ENCODE assay signal across 16 mouse cellular contexts in the genomic region with DNA sequence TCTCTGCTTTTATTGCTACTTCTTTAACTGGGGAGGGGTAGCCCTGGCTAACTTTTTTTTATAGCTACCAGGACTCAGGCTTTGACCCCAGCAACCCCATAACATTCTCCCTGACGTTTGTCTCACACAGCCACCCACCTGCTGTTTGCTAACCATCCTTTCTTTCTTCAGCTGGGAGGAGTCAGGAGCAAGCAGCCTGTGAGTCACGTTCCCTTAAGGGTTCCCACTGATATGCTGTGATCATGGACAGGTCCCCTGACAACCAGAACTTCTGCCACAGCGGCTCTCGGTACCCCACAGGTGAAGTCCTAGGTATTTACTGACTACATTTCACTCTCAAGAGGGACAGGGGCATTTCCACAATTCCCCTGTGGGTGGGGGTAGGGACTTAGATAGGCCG. TPM values are rescaled to one million over a fixed set of nuclear protein-coding genes. Genes with fewer than 3 reads are reported as not detected.
A peak's percentile ranks its signal among the peaks of the same experiment; 100 is the strongest.
DNase-seq lines count a peak whose midpoint lies in the region; ATAC-seq and TF ChIP-seq lines count a peak whose summit lies in the region.
"Had no signal": no experiment of that assay in that cellular context is flagged by ENCODE, and none has a peak within 500 bp of the region (broad histone marks: within the 10 kb centered on the region; RNA-seq: fewer than 3 reads in every experiment).

No protein-coding gene starts in this region.

- no peak for TF ChIP-seq CTCF in liver, postnatal 0 days (IDR thresholded peaks at IDR 0.05; ENCODE audit: low read depth)

- no peaks in the 10 kb centered on the region for H3K9me3 ChIP-seq in forebrain, embryonic 11.5 days (ENCODE audit: control insufficient read depth, low read length)
- H3K9me3 ChIP-seq in forebrain, embryonic 12.5 days, result no peaks in the 10 kb centered on the region
- H3K9me3 ChIP-seq in liver, embryonic 15.5 days (replicated peaks), result no peaks in the 10 kb centered on the region
- no peaks in the 10 kb centered on the region for H3K9me3 ChIP-seq in liver, postnatal 0 days (ENCODE audit: low read length)
- no peaks in the 10 kb centered on the region for H3K9me3 ChIP-seq in intestine, embryonic 15.5 days
- H3K9me3 ChIP-seq: neural tube, embryonic 12.5 days had no signal

- no peak for TF ChIP-seq EP300 in liver, postnatal 0 days (IDR thresholded peaks at IDR 0.05; ENCODE audit: low read depth)

- H3K27me3 ChIP-seq in forebrain, embryonic 11.5 days (ENCODE audit: control insufficient read depth, insufficient read depth, low read length), result no peaks in the 10 kb centered on the region
- no peaks in the 10 kb centered on the region; the same call in 1 of the 2 replicates for H3K27me3 ChIP-seq in forebrain, embryonic 12.5 days
- H3K27me3 ChIP-seq in liver, embryonic 15.5 days, result no peaks in the 10 kb centered on the region
- no peaks in the 10 kb centered on the region for H3K27me3 ChIP-seq in liver, postnatal 0 days (ENCODE audit: insufficient read depth, low read length)
- no peaks in the 10 kb centered on the region for H3K27me3 ChIP-seq in intestine, embryonic 15.5 days (replicated peaks)
- H3K27me3 ChIP-seq: neural tube, embryonic 12.5 days had no signal

- H3K9ac ChIP-seq in forebrain, embryonic 11.5 days (ENCODE audit: low read length), result no peak overlapping the region
- H3K9ac ChIP-seq in forebrain, embryonic 12.5 days, result no peak overlapping the region
- H3K9ac ChIP-seq in liver, embryonic 15.5 days, result no peak overlapping the region
- H3K9ac ChIP-seq in liver, postnatal 0 days (replicated peaks), result no peak overlapping the region
- no peak overlapping the region for H3K9ac ChIP-seq in intestine, embryonic 15.5 days
- H3K9ac ChIP-seq: hindbrain, embryonic 14.5 days; neural tube, embryonic 12.5 days had no signal

- no peaks in the 10 kb centered on the region for H3K36me3 ChIP-seq in forebrain, embryonic 11.5 days (ENCODE audit: control insufficient read depth, insufficient read depth, low read length)
- H3K36me3 ChIP-seq in forebrain, embryonic 12.5 days (replicated peaks), result no peaks in the 10 kb centered on the region
- no peaks in the 10 kb centered on the region for H3K36me3 ChIP-seq in liver, embryonic 15.5 days (replicated peaks)
- H3K36me3 ChIP-seq in liver, postnatal 0 days (replicated peaks; ENCODE audit: insufficient read depth, low read length), result no peaks in the 10 kb centered on the region
- no peaks in the 10 kb centered on the region for H3K36me3 ChIP-seq in intestine, embryonic 15.5 days
- H3K36me3 ChIP-seq: neural tube, embryonic 12.5 days had no signal

- no peak for ATAC-seq in forebrain, embryonic 11.5 days (replicated peaks; ENCODE audit: low FRiP score)
- ATAC-seq in forebrain, embryonic 12.5 days (ENCODE audit: low FRiP score), result no peak
- ATAC-seq in liver, embryonic 15.5 days (ENCODE audit: insufficient read depth), result no peak
- ATAC-seq in liver, postnatal 0 days, result no peak
- no peak for ATAC-seq in intestine, embryonic 15.5 days
- no peak for ATAC-seq in megakaryocyte-erythroid progenitor cell, adult 5-6 weeks (replicated peaks; ENCODE audit: low FRiP score, low TSS enrichment, poor library complexity, severe bottlenecking)
- ATAC-seq: lung, postnatal 0 days had no signal

- no peak overlapping the region for H3K4me3 ChIP-seq in forebrain, embryonic 11.5 days (ENCODE audit: low read depth, low read length)
- H3K4me3 ChIP-seq in forebrain, embryonic 12.5 days (replicated peaks), result no peak overlapping the region
- H3K4me3 ChIP-seq in liver, embryonic 15.5 days (replicated peaks), result no peak overlapping the region
- no peak overlapping the region for H3K4me3 ChIP-seq in liver, postnatal 0 days (ENCODE audit: low read depth, low read length)
- H3K4me3 ChIP-seq in intestine, embryonic 15.5 days (replicated peaks), result no peak overlapping the region
- H3K4me3 ChIP-seq: neural tube, embryonic 12.5 days had no signal

- peak; percentile 39 for DNase-seq in forebrain, embryonic 11.5 days (ENCODE audit: low spot score)
- DNase-seq in liver, postnatal 0 days, result no peak
- DNase-seq in yolk sac, embryonic 10.5 days (ENCODE audit: low spot score), result peak; percentile 26
- no peak for DNase-seq in spleen, adult 12 weeks (ENCODE audit: low spot score)
- DNase-seq: adrenal gland, postnatal 10 days; cerebellum, adult 18-20 months; gastrocnemius, postnatal 10 days; heart, postnatal 10 days; kidney, adult 2 months had no signal

- no peaks in the 10 kb centered on the region for H3K4me1 ChIP-seq in forebrain, embryonic 11.5 days (replicated peaks; ENCODE audit: control insufficient read depth, insufficient read depth, low read length)
- peaks cover 11% of the 10 kb centered on the region for H3K4me1 ChIP-seq in forebrain, embryonic 12.5 days
- H3K4me1 ChIP-seq in liver, embryonic 15.5 days (replicated peaks), result peaks cover 58% of the 10 kb centered on the region
- peaks cover 34% of the 10 kb centered on the region for H3K4me1 ChIP-seq in liver, postnatal 0 days (ENCODE audit: insufficient read depth)
- H3K4me1 ChIP-seq in intestine, embryonic 15.5 days (replicated peaks), result peaks cover 43% of the 10 kb centered on the region

- 65% methylated on average over 5 of the region's 5 CpGs for WGBS in forebrain, embryonic 11.5 days
- 69% methylated on average over 5 of the region's 5 CpGs for WGBS in forebrain, embryonic 12.5 days
- 61% methylated on average over 5 of the region's 5 CpGs for WGBS in liver, embryonic 15.5 days (ENCODE audit: insufficient replicate concordance)
- 56% methylated on average over 5 of the region's 5 CpGs for WGBS in liver, postnatal 0 days (ENCODE audit: insufficient replicate concordance)
- 51% methylated on average over 5 of the region's 5 CpGs for WGBS in intestine, embryonic 15.5 days

- H3K4me2 ChIP-seq in forebrain, embryonic 11.5 days (ENCODE audit: low read depth, low read length, severe bottlenecking), result no peak overlapping the region
- H3K4me2 ChIP-seq in forebrain, embryonic 12.5 days, result no peak overlapping the region
- no peak overlapping the region for H3K4me2 ChIP-seq in liver, embryonic 15.5 days
- no peak overlapping the region for H3K4me2 ChIP-seq in liver, postnatal 0 days (ENCODE audit: low read depth, low read length)
- H3K4me2 ChIP-seq in intestine, embryonic 15.5 days (replicated peaks), result no peak overlapping the region
- H3K4me2 ChIP-seq: hindbrain, embryonic 14.5 days; neural tube, embryonic 12.5 days had no signal

- H3K27ac ChIP-seq in forebrain, embryonic 11.5 days (ENCODE audit: low read depth, low read length), result no peak overlapping the region
- H3K27ac ChIP-seq in forebrain, embryonic 12.5 days, result no peak overlapping the region
- peak overlapping the region; percentile 55 for H3K27ac ChIP-seq in liver, embryonic 15.5 days (replicated peaks)
- no peak overlapping the region; the same call in 1 of the 2 replicates for H3K27ac ChIP-seq in liver, postnatal 0 days (ENCODE audit: low read depth)
- peak overlapping the region; percentile 79; the same call in 1 of the 2 replicates for H3K27ac ChIP-seq in intestine, embryonic 15.5 days
- H3K27ac ChIP-seq: hindbrain, embryonic 14.5 days; neural tube, embryonic 12.5 days had no signal

RNA-seq across cellular contexts. Expression of a gene that starts 19.4 kb away (rescaled TPM):
- 4.5 and 4.6 TPM in 2 replicates for polyA plus RNA-seq in forebrain, embryonic 11.5 days (2014; fragmentation: Nextera tagmentation; extraction: Ambion mirVana)
- 7.4 and 7.8 TPM in 2 replicates for polyA plus RNA-seq in forebrain, embryonic 12.5 days (2016; fragmentation: Nextera tagmentation; extraction: Ambion mirVana)
- 3.8 and 4.0 TPM in 2 replicates for polyA plus RNA-seq in liver, embryonic 15.5 days (2015; fragmentation: Nextera tagmentation; extraction: Ambion mirVana)
- polyA plus RNA-seq in liver, postnatal 0 days (2015; fragmentation: Nextera tagmentation; extraction: Ambion mirVana), result 5.0 and 6.2 TPM in 2 replicates
- 14.1 and 16.1 TPM in 2 replicates for polyA plus RNA-seq in intestine, embryonic 15.5 days (2015; fragmentation: Nextera tagmentation; extraction: Ambion mirVana)
- 45.8 and 54.3 TPM in 2 replicates for total RNA-seq in megakaryocyte-erythroid progenitor cell, adult 5-6 weeks (2014; fragmentation: Nextera tagmentation)
- total RNA-seq in megakaryocyte-erythroid progenitor cell, adult 5-6 weeks (2017), result 44.1 and 56.8 TPM in 2 replicates

Comparison
In these comparisons a context has a peak if more than half of its experiments do, and no peak if none do; other contexts are left out.
1. H3K27ac ChIP-seq: peak in liver, embryonic 15.5 days (single experiment) and intestine, embryonic 15.5 days (single experiment); none in forebrain, embryonic 11.5 days (single experiment), forebrain, embryonic 12.5 days (single experiment) and liver, postnatal 0 days (single experiment).
2. DNase-seq: peak in forebrain, embryonic 11.5 days (single experiment) and yolk sac, embryonic 10.5 days (single experiment); none in liver, postnatal 0 days (single experiment) and spleen, adult 12 weeks (single experiment).